Mouse (Mus musculus) midbrain, embryonic 12.5 days (tissue): ENCODE data around the gene Arhgap5. TPM values are rescaled to one million over a fixed set of nuclear protein-coding genes. Genes with fewer than 3 reads are reported as not detected.
A peak's percentile ranks its signal among the peaks of the same experiment; 100 is the strongest.

ENCODE experiments used
- ATAC-seq: fragments of 200-750 bp; cut with Nextera tagmentation; 2 replicates; pipeline ENCODE4 v1.8.0; 2017; ENCODE audit warnings: low read depth, moderate TSS enrichment, moderate library complexity; ENCODE audit not compliant: low FRiP score
- H3K27ac ChIP-seq: fragments of 300-500 bp; sonication (generic); replicated peaks from 2 replicates; pipeline ENCODE4 v1.5.1; 2016; ENCODE audit warnings: mild to moderate bottlenecking
- H3K27me3 ChIP-seq: fragments of 300-500 bp; sonication (generic); 2 replicates; pipeline ENCODE4 v1.6.1; 2016; ENCODE audit warnings: mild to moderate bottlenecking
- H3K36me3 ChIP-seq: fragments of 300-500 bp; sonication (generic); 2 replicates; pipeline ENCODE4 v1.6.1; 2016
- H3K4me1 ChIP-seq: fragments of 300-500 bp; sonication (generic); 2 replicates; pipeline ENCODE4 v1.6.1; 2016
- H3K4me2 ChIP-seq: fragments of 300-500 bp; sonication (generic); replicated peaks from 2 replicates; pipeline ENCODE4 v1.6.1; 2016; ENCODE audit warnings: mild to moderate bottlenecking, moderate library complexity
- H3K4me3 ChIP-seq: fragments of 300-500 bp; sonication (generic); 2 replicates; pipeline ENCODE4 v1.5.1; 2016; ENCODE audit warnings: mild to moderate bottlenecking
- H3K9ac ChIP-seq: fragments of 300-500 bp; sonication (generic); replicated peaks from 2 replicates; pipeline ENCODE4 v1.6.1; 2016; ENCODE audit warnings: mild to moderate bottlenecking, moderate library complexity
- H3K9me3 ChIP-seq: fragments of 300-500 bp; sonication (generic); 2 replicates; pipeline ENCODE4 v1.6.1; 2016; ENCODE audit warnings: mild to moderate bottlenecking
- WGBS: fragments of 180-500 bp; shearing (Covaris S2); methylation state at CpG from one replicate; pipeline ENCODE4 v1.1.7; 2016; 5-methylcytosine and 5-hydroxymethylcytosine counted together
- polyA plus RNA-seq: library from polyadenylated mRNA; unstranded; fragments of >200 nt; fragmentation: Nextera tagmentation; extraction: Ambion mirVana; gene quantifications from 2 replicates; pipeline ENCODE4 v1.2.1, GENCODE M21; 2016

Gene Arhgap5
- polyA plus RNA-seq, 1 experiment from 2014 or later: 53.9 TPM

DNA sequence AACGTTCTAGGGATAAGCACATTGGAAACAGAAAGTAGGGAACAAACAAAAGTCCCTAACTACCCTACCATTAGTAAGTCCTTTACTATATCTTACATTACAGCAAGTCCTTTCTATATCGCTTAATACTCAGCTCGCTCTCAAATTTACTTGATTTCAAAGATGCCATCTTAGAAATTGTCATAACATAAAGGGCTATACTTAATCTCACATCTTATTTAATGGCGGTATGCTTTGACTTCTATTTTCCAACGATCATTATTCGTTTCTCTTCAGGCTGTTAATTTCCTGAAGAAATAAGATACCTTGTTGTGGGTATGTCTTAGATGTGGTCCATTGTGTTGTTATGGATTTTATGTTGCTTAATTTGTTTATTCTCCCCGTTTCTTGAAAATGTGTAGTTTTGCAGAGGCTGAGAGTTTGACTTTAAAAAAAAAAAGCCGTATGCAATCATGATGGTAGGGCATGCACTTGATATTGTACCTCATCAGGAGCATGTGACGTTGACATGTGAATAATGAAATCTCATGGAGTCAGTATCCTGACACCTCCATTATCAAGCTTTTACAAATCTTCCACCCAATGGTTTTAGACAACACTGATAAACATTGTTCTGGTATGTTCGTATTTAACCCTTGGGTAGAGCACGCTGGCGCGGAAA, 101.3 kb downstream of the Arhgap5 start:
- no peaks in the 10 kb centered on the region for H3K36me3 ChIP-seq
- H3K4me2 ChIP-seq: peak overlapping the region; percentile 78
- peaks cover 9% of the 10 kb centered on the region for H3K4me1 ChIP-seq
- no peak for ATAC-seq
- peak overlapping the region; percentile 76 for H3K9ac ChIP-seq
- no peaks in the 10 kb centered on the region for H3K27me3 ChIP-seq
- H3K9me3 ChIP-seq: no peaks in the 10 kb centered on the region
- H3K4me3 ChIP-seq: peak overlapping the region; percentile 80
- peak overlapping the region; percentile 86 for H3K27ac ChIP-seq
- 53% methylated on average over 13 of the region's 13 CpGs for WGBS

DNA sequence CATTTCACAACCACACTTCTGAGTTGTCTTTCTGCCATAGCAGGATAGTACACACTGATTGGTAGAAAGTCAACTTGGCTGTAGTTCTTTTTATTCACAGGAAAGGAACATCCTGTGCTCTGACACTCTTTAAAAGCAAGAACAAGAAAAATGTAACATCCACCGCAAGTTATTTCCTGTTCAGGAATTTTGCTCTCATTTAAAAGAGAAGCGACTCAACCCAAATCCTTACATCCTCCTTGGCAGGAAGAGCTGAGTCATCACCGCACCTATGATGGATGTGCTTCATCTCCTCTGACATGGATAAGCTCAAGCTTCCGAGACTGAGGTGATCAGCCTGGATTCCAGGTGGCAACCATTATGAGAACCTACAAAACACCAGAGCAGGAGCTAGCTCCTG, 103.6 kb downstream of the Arhgap5 start:
- 89% methylated on average over 4 of the region's 4 CpGs for WGBS
- Histone ChIP-seq H3K27ac (no peak overlapping the region), H3K9ac (no peak overlapping the region), H3K4me3 (no peak overlapping the region), H3K36me3 (no peaks in the 10 kb centered on the region), H3K27me3 (no peaks in the 10 kb centered on the region), H3K9me3 (no peaks in the 10 kb centered on the region), H3K4me1 (peaks cover 6% of the 10 kb centered on the region), H3K4me2 (no peak overlapping the region)
- ATAC-seq: no peak

DNA sequence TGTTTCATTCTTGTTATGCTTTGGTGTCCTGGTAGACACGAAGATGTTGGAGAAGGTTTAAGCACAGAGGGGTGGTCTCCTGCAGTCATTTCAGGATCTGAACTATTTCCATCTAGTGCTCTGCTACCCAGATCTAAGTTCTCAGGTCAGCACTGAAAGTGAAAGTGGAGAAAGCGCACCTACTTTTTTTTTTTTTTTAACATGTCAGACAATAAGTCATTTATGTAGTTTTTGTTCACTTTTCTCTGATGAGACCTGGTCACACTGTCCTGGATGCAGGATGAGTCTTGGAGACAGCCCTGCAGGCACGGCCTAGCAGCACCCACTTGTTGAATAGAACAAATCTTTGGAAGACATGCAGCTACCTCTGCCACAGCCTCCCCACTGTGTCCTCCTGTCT, 111.9 kb downstream of the Arhgap5 start:
- no peak overlapping the region for H3K4me2 ChIP-seq
- H3K27ac ChIP-seq: no peak overlapping the region
- 83% methylated on average over 3 of the region's 3 CpGs for WGBS
- no peaks in the 10 kb centered on the region for H3K9me3 ChIP-seq
- no peaks in the 10 kb centered on the region for H3K36me3 ChIP-seq
- ATAC-seq: no peak
- no peaks in the 10 kb centered on the region for H3K27me3 ChIP-seq
- H3K9ac ChIP-seq: no peak overlapping the region
- no peak overlapping the region for H3K4me3 ChIP-seq
- H3K4me1 ChIP-seq: no peaks in the 10 kb centered on the region

DNA sequence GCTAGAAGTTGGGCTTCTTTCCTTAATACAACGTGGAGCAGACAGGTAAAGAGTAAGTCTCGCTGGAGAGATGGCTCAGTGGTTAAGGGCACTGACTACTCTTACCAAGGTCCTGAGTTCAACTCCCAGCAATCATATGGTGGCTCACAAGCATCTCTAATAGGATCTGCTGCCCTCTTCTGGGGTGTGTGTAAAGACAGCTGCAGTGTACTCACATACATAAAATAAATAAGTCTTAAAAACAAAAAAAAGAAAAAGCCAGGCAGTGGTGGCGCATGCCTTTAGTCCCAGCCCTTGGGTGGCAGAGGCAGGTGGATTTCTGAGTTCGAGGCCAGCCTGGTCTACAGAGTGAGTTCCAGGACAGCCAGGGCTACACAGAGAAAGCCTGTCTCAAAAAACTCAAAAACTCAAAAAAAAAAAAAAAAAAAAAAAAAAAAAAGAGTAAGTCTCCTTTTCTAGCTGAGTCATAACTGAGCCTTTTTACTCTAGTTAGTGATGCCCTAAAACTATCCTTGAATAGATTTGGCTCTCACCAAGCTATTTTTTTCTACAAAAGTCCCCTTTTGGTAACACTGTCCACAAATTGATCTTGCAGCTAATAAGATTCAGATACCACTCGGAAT, 114.8 kb downstream of the Arhgap5 start:
- Histone ChIP-seq H3K27me3 (no peaks in the 10 kb centered on the region), H3K4me1 (no peaks in the 10 kb centered on the region), H3K9ac (no peak overlapping the region), H3K4me3 (no peak overlapping the region), H3K9me3 (no peaks in the 10 kb centered on the region), H3K36me3 (no peaks in the 10 kb centered on the region), H3K27ac (no peak overlapping the region), H3K4me2 (no peak overlapping the region)
- WGBS: 85% methylated on average over 5 of the region's 5 CpGs
- ATAC-seq: no peak

DNA sequence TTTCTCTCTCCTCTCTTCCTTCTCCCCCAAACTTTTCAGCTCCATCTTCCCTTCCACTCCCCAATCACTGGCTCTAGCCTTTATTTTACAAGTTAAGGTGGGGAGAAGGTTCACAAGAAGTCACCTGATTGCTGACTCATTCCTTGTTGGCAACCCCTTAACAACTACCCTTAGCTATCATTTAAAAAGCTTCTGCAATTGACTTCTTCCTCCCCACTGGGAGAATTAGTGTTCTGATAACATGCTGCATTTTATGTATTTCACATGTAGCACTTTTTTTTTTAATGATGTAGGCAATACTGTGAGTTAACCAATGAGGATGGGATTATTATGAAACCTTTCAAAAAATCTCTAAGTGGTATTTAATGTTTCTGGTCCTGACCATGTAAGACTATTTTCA, 115.9 kb downstream of the Arhgap5 start:
- H3K36me3 ChIP-seq: no peaks in the 10 kb centered on the region
- no peak overlapping the region for H3K27ac ChIP-seq
- no peak for ATAC-seq
- H3K4me2 ChIP-seq: no peak overlapping the region
- no peaks in the 10 kb centered on the region for H3K4me1 ChIP-seq
- H3K27me3 ChIP-seq: no peaks in the 10 kb centered on the region
- H3K4me3 ChIP-seq: no peak overlapping the region
- H3K9me3 ChIP-seq: no peaks in the 10 kb centered on the region
- no peak overlapping the region for H3K9ac ChIP-seq

Other genes with a start within 250 kb of the Arhgap5 start
- 27.2 and 27.6 TPM in 2 replicates for gene Akap6, start 195.4 kb downstream of the Arhgap5 start, polyA plus RNA-seq